Mouse (Mus musculus) midbrain, embryonic 15.5 days (tissue): ENCODE data around the gene Irf5. TPM values are rescaled to one million over a fixed set of nuclear protein-coding genes. Genes with fewer than 3 reads are reported as not detected.

Experiments used
- ATAC-seq: fragments of 200-750 bp; cut with Nextera tagmentation; replicated peaks from 2 replicates; pipeline ENCODE4 v1.8.0; 2017; ENCODE audit warnings: moderate TSS enrichment
- H3K27ac ChIP-seq: fragments of 300-500 bp; sonication (generic); 2 replicates; pipeline ENCODE4 v1.5.1; 2015; ENCODE audit warnings: mild to moderate bottlenecking, inconsistent platforms
- H3K27me3 ChIP-seq: fragments of 300-500 bp; sonication (generic); replicated peaks from 2 replicates; pipeline ENCODE4 v1.6.1; 2015; ENCODE audit warnings: inconsistent platforms
- H3K36me3 ChIP-seq: fragments of 300-500 bp; sonication (generic); replicated peaks from 2 replicates; pipeline ENCODE4 v1.6.1; 2015; ENCODE audit warnings: inconsistent platforms
- H3K4me1 ChIP-seq: fragments of 300-500 bp; sonication (generic); 2 replicates; pipeline ENCODE4 v1.6.1; 2015; ENCODE audit warnings: inconsistent platforms
- H3K4me2 ChIP-seq: fragments of 300-500 bp; sonication (generic); 2 replicates; pipeline ENCODE4 v1.6.1; 2015; ENCODE audit warnings: inconsistent platforms, mild to moderate bottlenecking, moderate library complexity
- H3K4me3 ChIP-seq: fragments of 300-500 bp; sonication (generic); 2 replicates; pipeline ENCODE4 v1.5.1; 2015; ENCODE audit warnings: mild to moderate bottlenecking, inconsistent platforms
- H3K9ac ChIP-seq: fragments of 300-500 bp; sonication (generic); 2 replicates; pipeline ENCODE4 v1.6.1; 2015; ENCODE audit warnings: mild to moderate bottlenecking, inconsistent platforms
- H3K9me3 ChIP-seq: fragments of 300-500 bp; sonication (generic); 2 replicates; pipeline ENCODE4 v1.6.1; 2016; ENCODE audit warnings: inconsistent platforms
- WGBS: fragments of 180-500 bp; shearing (Covaris S2); methylation state at CpG from one replicate; pipeline ENCODE4 v1.1.7; 2015; ENCODE audit warnings: mixed read lengths; 5-methylcytosine and 5-hydroxymethylcytosine counted together
- polyA plus RNA-seq: library from polyadenylated mRNA; unstranded; fragments of >200 nt; fragmentation: Nextera tagmentation; extraction: Ambion mirVana; gene quantifications from 2 replicates; pipeline ENCODE4 v1.2.1, GENCODE M21; 2015

Irf5 gene
- polyA plus RNA-seq, 1 experiment from 2014 or later: 2.0 TPM

DNA sequence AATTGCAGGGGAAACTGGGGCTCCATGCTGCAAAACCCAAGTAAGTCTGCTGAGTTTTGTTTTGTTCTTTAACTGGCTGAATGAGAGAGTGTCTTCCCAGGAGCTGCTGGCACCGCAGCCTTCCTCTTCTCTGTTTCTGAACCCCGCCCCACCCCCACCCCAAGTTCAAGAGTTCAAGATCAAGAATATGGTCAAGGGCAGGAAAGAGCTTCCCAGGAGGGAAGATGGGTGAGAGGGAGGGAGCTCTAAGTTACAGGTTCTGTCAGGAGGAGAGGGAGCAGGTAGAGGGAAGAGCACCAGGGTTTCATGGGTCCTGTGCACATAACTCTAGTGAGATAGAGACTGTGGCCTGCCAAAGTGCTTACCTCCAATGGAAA lies 3.0 kb downstream of the Irf5 start:
- Histone ChIP-seq H3K9me3 (no peaks in the 10 kb centered on the region), H3K27me3 (peaks cover 39% of the 10 kb centered on the region), H3K4me1 (peaks cover 17% of the 10 kb centered on the region), H3K4me2 (no peak overlapping the region), H3K4me3 (no peak overlapping the region), H3K36me3 (no peaks in the 10 kb centered on the region), H3K9ac (no peak overlapping the region), H3K27ac (no peak overlapping the region)
- no peak for ATAC-seq
- 43% methylated on average over 2 of the region's 2 CpGs for WGBS

- WGBS: 60% methylated on average over 4 of the region's 4 CpGs
- no peaks in the 10 kb centered on the region for H3K36me3 ChIP-seq
Measured at GRCm38 (mm10) chr6:29530050-29530449, 3.6 kb downstream of the Irf5 start.

GRCm38 (mm10) chr6:29535316-29535715 lies 8.9 kb downstream of the Irf5 start:
- Histone ChIP-seq H3K27me3 (peaks cover 9% of the 10 kb centered on the region), H3K9ac (no peak overlapping the region), H3K27ac (no peak overlapping the region), H3K4me1 (no peaks in the 10 kb centered on the region), H3K4me3 (no peak overlapping the region), H3K36me3 (no peaks in the 10 kb centered on the region; the same call in 1 of the 2 replicates), H3K4me2 (no peak overlapping the region), H3K9me3 (no peaks in the 10 kb centered on the region)
- 70% methylated on average over 6 of the region's 6 CpGs for WGBS
- no peak for ATAC-seq

More at GRCm38 (mm10) chr6:29530050-29530449, 3.6 kb downstream of the Irf5 start:
- peaks cover 38% of the 10 kb centered on the region for H3K27me3 ChIP-seq
- no peak for ATAC-seq
- H3K9ac ChIP-seq: no peak overlapping the region
- H3K4me3 ChIP-seq: no peak overlapping the region
- no peak overlapping the region for H3K4me2 ChIP-seq
- H3K4me1 ChIP-seq: peaks cover 17% of the 10 kb centered on the region
- H3K27ac ChIP-seq: no peak overlapping the region
- H3K9me3 ChIP-seq: no peaks in the 10 kb centered on the region

GRCm38 (mm10) chr6:29536651-29537193 lies 10.3 kb downstream of the Irf5 start:
- no peaks in the 10 kb centered on the region for H3K27me3 ChIP-seq
- no peaks in the 10 kb centered on the region for H3K4me1 ChIP-seq
- ATAC-seq: no peak
- WGBS: 69% methylated on average over 4 of the region's 4 CpGs
- H3K36me3 ChIP-seq: peaks cover 7% of the 10 kb centered on the region
- no peak overlapping the region for H3K9ac ChIP-seq
- no peak overlapping the region for H3K4me3 ChIP-seq
- no peak overlapping the region for H3K4me2 ChIP-seq
- no peaks in the 10 kb centered on the region for H3K9me3 ChIP-seq
- no peak overlapping the region for H3K27ac ChIP-seq

DNA sequence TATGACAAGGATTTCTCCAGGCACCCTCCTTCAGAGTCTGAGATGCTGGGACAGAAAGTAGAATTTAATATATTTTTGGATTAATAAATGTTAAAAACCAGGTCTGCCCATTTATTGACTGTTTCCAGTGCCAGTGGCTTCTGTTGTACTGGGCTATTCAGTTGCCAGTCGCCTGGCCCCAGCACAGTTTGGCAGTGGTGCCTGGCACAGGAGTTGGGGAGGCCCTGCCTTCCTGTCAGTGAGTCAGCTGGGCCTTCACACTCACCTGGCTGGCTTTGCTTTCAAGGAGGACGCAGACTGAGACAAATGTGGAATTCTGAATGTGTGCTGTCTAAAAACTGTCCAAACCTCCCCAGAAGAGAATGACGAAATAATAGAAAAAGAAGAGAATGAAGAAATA lies 10.8 kb downstream of the Irf5 start:
- no peaks in the 10 kb centered on the region for H3K27me3 ChIP-seq
- no peak overlapping the region for H3K4me3 ChIP-seq
- no peaks in the 10 kb centered on the region for H3K9me3 ChIP-seq
- H3K27ac ChIP-seq: no peak overlapping the region
- no peak overlapping the region for H3K4me2 ChIP-seq
- WGBS: 82% methylated on average over 3 of the region's 3 CpGs
- no peak for ATAC-seq
- H3K9ac ChIP-seq: no peak overlapping the region
- peaks cover 12% of the 10 kb centered on the region for H3K36me3 ChIP-seq
- no peaks in the 10 kb centered on the region for H3K4me1 ChIP-seq

DNA sequence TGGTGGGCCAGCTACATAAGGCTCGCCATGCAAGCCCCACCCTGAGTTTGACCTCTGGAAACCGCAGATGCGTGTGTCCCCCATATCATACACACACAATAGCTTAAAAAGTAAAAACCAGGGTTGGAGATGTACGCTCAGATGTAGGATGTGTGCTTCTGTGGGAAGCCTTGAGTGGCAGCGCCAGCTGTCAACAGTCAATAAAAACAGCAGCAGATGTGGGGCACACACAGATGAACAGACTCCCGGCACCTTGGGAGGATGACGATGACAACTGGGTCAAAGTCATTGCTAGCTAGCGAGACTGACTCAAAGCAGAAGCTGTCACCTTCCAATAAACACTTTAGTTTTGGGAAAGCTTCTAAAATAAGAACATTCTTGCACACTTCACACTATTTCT lies 13.1 kb downstream of the Irf5 start:
- no peak overlapping the region for H3K9ac ChIP-seq
- no peak overlapping the region for H3K4me2 ChIP-seq
- no peak overlapping the region for H3K4me3 ChIP-seq
- no peaks in the 10 kb centered on the region for H3K27me3 ChIP-seq
- no peak overlapping the region for H3K27ac ChIP-seq
- peaks cover 32% of the 10 kb centered on the region for H3K36me3 ChIP-seq
- no peak for ATAC-seq
- H3K9me3 ChIP-seq: no peaks in the 10 kb centered on the region
- H3K4me1 ChIP-seq: no peaks in the 10 kb centered on the region
- 94% methylated on average over 8 of the region's 8 CpGs for WGBS

DNA sequence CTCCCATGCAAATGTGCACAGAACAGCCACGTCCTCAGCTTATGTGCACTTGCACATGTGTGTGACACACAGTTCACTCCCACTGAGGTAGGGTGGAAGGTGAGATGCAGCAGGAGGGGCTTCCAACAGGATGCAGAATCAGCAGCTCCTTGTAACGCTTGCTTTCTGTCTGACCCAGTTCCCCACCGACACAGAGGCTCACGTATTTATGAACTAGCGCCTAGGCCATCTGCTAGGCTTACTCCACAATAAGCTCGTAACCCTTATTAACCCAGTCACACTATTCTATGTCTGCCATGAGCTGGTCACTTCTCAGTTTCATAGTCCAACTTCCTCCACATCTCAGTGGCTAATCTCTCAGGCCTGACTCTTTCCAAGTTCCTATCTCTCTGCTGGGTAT lies 13.8 kb downstream of the Irf5 start:
- Histone ChIP-seq H3K4me1 (no peaks in the 10 kb centered on the region), H3K9ac (no peak overlapping the region), H3K4me2 (no peak overlapping the region), H3K36me3 (peaks cover 37% of the 10 kb centered on the region), H3K4me3 (no peak overlapping the region), H3K27ac (no peak overlapping the region), H3K9me3 (no peaks in the 10 kb centered on the region), H3K27me3 (no peaks in the 10 kb centered on the region)
- 75% methylated on average over 6 of the region's 6 CpGs for WGBS
- ATAC-seq: no peak

- Histone ChIP-seq H3K36me3 (peaks cover 44% of the 10 kb centered on the region), H3K9me3 (no peaks in the 10 kb centered on the region), H3K4me2 (no peak overlapping the region), H3K4me3 (no peak overlapping the region), H3K9ac (no peak overlapping the region), H3K27me3 (no peaks in the 10 kb centered on the region), H3K4me1 (no peaks in the 10 kb centered on the region), H3K27ac (no peak overlapping the region)
- WGBS: 94% methylated on average over 1 of the region's 1 CpGs
- no peak for ATAC-seq
Measured at GRCm38 (mm10) chr6:29540956-29541355, 14.5 kb downstream of the Irf5 start.

GRCm38 (mm10) chr6:29545611-29546010 lies 19.2 kb downstream of the Irf5 start:
- H3K4me3 ChIP-seq: no peak overlapping the region
- peaks cover 57% of the 10 kb centered on the region for H3K36me3 ChIP-seq
- WGBS: 97% methylated on average over 2 of the region's 2 CpGs
- no peaks in the 10 kb centered on the region for H3K4me1 ChIP-seq
- H3K27ac ChIP-seq: no peak overlapping the region
- no peak overlapping the region for H3K9ac ChIP-seq
- no peak for ATAC-seq
- no peak overlapping the region for H3K4me2 ChIP-seq
- no peaks in the 10 kb centered on the region for H3K27me3 ChIP-seq
- H3K9me3 ChIP-seq: no peaks in the 10 kb centered on the region

- no peak overlapping the region for H3K27ac ChIP-seq
- H3K9ac ChIP-seq: no peak overlapping the region
- no peaks in the 10 kb centered on the region for H3K4me1 ChIP-seq
- no peak overlapping the region for H3K4me2 ChIP-seq
- peaks cover 51% of the 10 kb centered on the region for H3K36me3 ChIP-seq
- no peak for ATAC-seq
- no peak overlapping the region for H3K4me3 ChIP-seq
- no peaks in the 10 kb centered on the region for H3K9me3 ChIP-seq
- H3K27me3 ChIP-seq: no peaks in the 10 kb centered on the region
Measured at GRCm38 (mm10) chr6:29547582-29547981, 21.2 kb downstream of the Irf5 start.

GRCm38 (mm10) chr6:29548086-29548485 lies 21.7 kb downstream of the Irf5 start:
- H3K27ac ChIP-seq: no peak overlapping the region
- peaks cover 46% of the 10 kb centered on the region for H3K36me3 ChIP-seq
- 96% methylated on average over 1 of the region's 1 CpGs for WGBS

GRCm38 (mm10) chr6:29552526-29552925 lies 26.1 kb downstream of the Irf5 start:
- H3K27ac ChIP-seq: no peak overlapping the region
- 92% methylated on average over 2 of the region's 2 CpGs for WGBS
- peaks cover 45% of the 10 kb centered on the region for H3K36me3 ChIP-seq
- H3K27me3 ChIP-seq: no peaks in the 10 kb centered on the region
- no peaks in the 10 kb centered on the region for H3K4me1 ChIP-seq
- no peak overlapping the region for H3K4me2 ChIP-seq
- H3K9ac ChIP-seq: no peak overlapping the region
- H3K9me3 ChIP-seq: no peaks in the 10 kb centered on the region
- H3K4me3 ChIP-seq: no peak overlapping the region
- no peak for ATAC-seq

More at GRCm38 (mm10) chr6:29548086-29548485, 21.7 kb downstream of the Irf5 start:
- no peak overlapping the region for H3K4me3 ChIP-seq
- no peaks in the 10 kb centered on the region for H3K4me1 ChIP-seq
- H3K27me3 ChIP-seq: no peaks in the 10 kb centered on the region
- H3K9ac ChIP-seq: no peak overlapping the region
- H3K9me3 ChIP-seq: no peaks in the 10 kb centered on the region
- H3K4me2 ChIP-seq: no peak overlapping the region
- no peak for ATAC-seq

DNA sequence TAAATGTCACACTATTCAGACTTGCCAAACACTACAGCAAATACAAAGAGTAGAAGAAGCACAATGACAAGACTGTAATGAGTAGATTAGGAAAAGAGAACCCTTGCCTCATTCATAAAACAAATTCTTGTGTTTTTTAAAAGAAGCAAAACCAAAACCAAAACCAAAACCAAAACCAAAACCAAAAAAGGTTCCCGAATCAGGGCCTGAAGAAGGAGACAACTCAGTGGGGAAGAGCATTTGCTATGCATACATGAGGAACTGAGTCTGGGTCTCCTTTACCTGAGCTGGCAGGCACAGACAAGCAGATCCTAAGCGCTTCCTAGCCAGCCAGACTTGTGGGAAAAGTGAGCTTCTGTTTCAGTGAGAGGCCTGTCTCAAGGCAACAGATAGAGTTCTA lies 30.7 kb downstream of the Irf5 start:
- Histone ChIP-seq H3K27me3 (no peaks in the 10 kb centered on the region), H3K4me1 (no peaks in the 10 kb centered on the region), H3K9me3 (no peaks in the 10 kb centered on the region), H3K4me2 (no peak overlapping the region), H3K27ac (no peak overlapping the region), H3K4me3 (no peak overlapping the region), H3K9ac (no peak overlapping the region), H3K36me3 (peaks cover 45% of the 10 kb centered on the region)
- WGBS: 99% methylated on average over 2 of the region's 2 CpGs
- ATAC-seq: no peak
